ENCODE assay signal across 20 mouse cellular contexts in the genomic region with DNA sequence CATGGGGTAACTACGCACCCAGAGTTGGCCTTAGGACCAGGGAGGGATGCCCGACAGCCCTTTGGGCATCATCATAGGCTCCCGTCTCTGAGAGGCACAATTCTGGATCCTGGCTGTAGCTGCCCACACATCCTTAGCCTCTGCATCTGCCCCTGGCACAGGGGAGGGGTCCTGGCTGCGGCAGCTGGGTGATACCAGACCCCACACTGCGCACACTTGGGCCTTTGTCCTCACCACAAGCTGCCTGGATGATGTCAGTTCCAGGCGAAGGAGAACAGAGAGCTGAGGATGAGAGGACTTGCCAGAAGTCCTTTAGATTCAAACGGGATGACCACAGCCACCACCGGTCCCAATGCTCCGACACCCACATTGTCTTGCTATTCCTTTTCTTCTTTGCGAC.
A peak's percentile ranks its signal among the peaks of the same experiment; 100 is the strongest.
DNase-seq lines count a peak whose midpoint lies in the region; ATAC-seq and TF ChIP-seq lines count a peak whose summit lies in the region.
"Had no signal": no experiment of that assay in that cellular context is flagged by ENCODE, and none has a peak within 500 bp of the region (broad histone marks: within the 10 kb centered on the region; RNA-seq: fewer than 3 reads in every experiment).

No protein-coding gene starts in this region.

- WGBS in intestine, embryonic 14.5 days = 84% methylated on average over 10 of the region's 10 CpGs
- WGBS in intestine, postnatal 0 days = 88% methylated on average over 10 of the region's 10 CpGs

- H3K4me3 ChIP-seq in intestine, embryonic 14.5 days (ENCODE audit: low read depth, low read length) = no peak overlapping the region
- no peak overlapping the region for H3K4me3 ChIP-seq in intestine, postnatal 0 days (ENCODE audit: low read depth, low read length)
- H3K4me3 ChIP-seq: embryonic facial prominence, embryonic 12.5 days; heart, adult 2 months; heart, embryonic 13.5 days; limb, embryonic 12.5 days had no signal

- peaks cover 9% of the 10 kb centered on the region; the same call in 1 of the 2 replicates for H3K36me3 ChIP-seq in intestine, embryonic 14.5 days (ENCODE audit: control insufficient read depth, insufficient read depth, low read length)
- no peaks in the 10 kb centered on the region for H3K36me3 ChIP-seq in intestine, postnatal 0 days (ENCODE audit: control insufficient read depth, insufficient read depth)

- H3K27ac ChIP-seq in intestine, embryonic 14.5 days (ENCODE audit: low read depth) = no peak overlapping the region
- no peak overlapping the region for H3K27ac ChIP-seq in intestine, postnatal 0 days (ENCODE audit: low read depth, low read length)
- H3K27ac ChIP-seq: embryonic facial prominence, embryonic 12.5 days; heart, adult 2 months; heart, embryonic 13.5 days; limb, embryonic 12.5 days; macrophage had no signal

- 0 out of 2 replicates have a peak, but pooled peaks have one; percentile 30 for ATAC-seq in intestine, embryonic 14.5 days (replicated peaks; ENCODE audit: low FRiP score, low TSS enrichment, low read depth)
- no peak for ATAC-seq in intestine, postnatal 0 days
- ATAC-seq: liver, postnatal 0 days; lung, postnatal 0 days had no signal

- DNase-seq in cerebellum, postnatal 10 days = peak; percentile 61 to 78
- no peak for DNase-seq in cerebellum, postnatal 36 days
- no peak for DNase-seq in intestine, embryonic 14.5 days (ENCODE audit: low spot score)
- peak; percentile 60 for DNase-seq in left cerebral cortex, postnatal 4 days
- no peak for DNase-seq in left cerebral cortex, postnatal 25 days (ENCODE audit: low spot score in 2 of 2)
- no peak for DNase-seq in heart, postnatal 4 days
- DNase-seq: adrenal gland, postnatal 25 days; gastrocnemius, postnatal 36 days; heart, adult 2 months; heart, postnatal 14 days; kidney, adult 18-20 months; kidney, postnatal 4 days; liver, postnatal 0 days had no signal

- no peaks in the 10 kb centered on the region for H3K27me3 ChIP-seq in intestine, embryonic 14.5 days (replicated peaks; ENCODE audit: control insufficient read depth, insufficient read depth, low read length)
- H3K27me3 ChIP-seq in intestine, postnatal 0 days (replicated peaks; ENCODE audit: control insufficient read depth, insufficient read depth, low read length) = no peaks in the 10 kb centered on the region
- H3K27me3 ChIP-seq: embryonic facial prominence, embryonic 12.5 days; heart, embryonic 13.5 days; limb, embryonic 12.5 days had no signal

- no peak overlapping the region for H3K9ac ChIP-seq in intestine, embryonic 14.5 days (ENCODE audit: low read length)
- H3K9ac ChIP-seq in intestine, postnatal 0 days (ENCODE audit: low read depth, low read length) = no peak overlapping the region
- H3K9ac ChIP-seq: embryonic facial prominence, embryonic 12.5 days; heart, embryonic 13.5 days; limb, embryonic 12.5 days; liver, postnatal 0 days had no signal

- H3K4me1 ChIP-seq in intestine, embryonic 14.5 days (replicated peaks; ENCODE audit: control insufficient read depth, insufficient read depth, low read length) = 0 out of 2 replicates have a peak, but pooled peaks cover 5% of the 10 kb centered on the region
- H3K4me1 ChIP-seq in intestine, postnatal 0 days (replicated peaks; ENCODE audit: control insufficient read depth, insufficient read depth, low read length) = no peaks in the 10 kb centered on the region
- H3K4me1 ChIP-seq: embryonic facial prominence, embryonic 12.5 days had no signal

- no peaks in the 10 kb centered on the region for H3K9me3 ChIP-seq in intestine, embryonic 14.5 days (ENCODE audit: control insufficient read depth, low read length)
- H3K9me3 ChIP-seq in intestine, postnatal 0 days (ENCODE audit: control insufficient read depth) = no peaks in the 10 kb centered on the region
- H3K9me3 ChIP-seq: embryonic facial prominence, embryonic 12.5 days; heart, embryonic 13.5 days had no signal

- no peak overlapping the region for H3K4me2 ChIP-seq in intestine, embryonic 14.5 days (ENCODE audit: low read length)
- H3K4me2 ChIP-seq in intestine, postnatal 0 days (replicated peaks; ENCODE audit: low read depth) = no peak overlapping the region
- H3K4me2 ChIP-seq: embryonic facial prominence, embryonic 12.5 days; heart, embryonic 13.5 days; limb, embryonic 12.5 days; liver, embryonic 11.5 days had no signal

- intact Hi-C loops in left cerebral cortex, postnatal 4 days (cut with DNase I) = no loop called here
- intact Hi-C loops in left cerebral cortex, postnatal 25 days (cut with DNase I) = no loop called here

- no peak for TF ChIP-seq CTCF in intestine, postnatal 0 days (IDR thresholded peaks at IDR 0.05; ENCODE audit: low read depth)

Comparison
In these comparisons a context has a peak if more than half of its experiments do, and no peak if none do; other contexts are left out.
1. DNase-seq: peak in cerebellum, postnatal 10 days (2 of 2) and left cerebral cortex, postnatal 4 days (single experiment); none in cerebellum, postnatal 36 days (0 of 2), intestine, embryonic 14.5 days (single experiment), left cerebral cortex, postnatal 25 days (0 of 2) and heart, postnatal 4 days (single experiment).